Mouse (Mus musculus): ENCODE data around the gene Emx1.

DNA sequence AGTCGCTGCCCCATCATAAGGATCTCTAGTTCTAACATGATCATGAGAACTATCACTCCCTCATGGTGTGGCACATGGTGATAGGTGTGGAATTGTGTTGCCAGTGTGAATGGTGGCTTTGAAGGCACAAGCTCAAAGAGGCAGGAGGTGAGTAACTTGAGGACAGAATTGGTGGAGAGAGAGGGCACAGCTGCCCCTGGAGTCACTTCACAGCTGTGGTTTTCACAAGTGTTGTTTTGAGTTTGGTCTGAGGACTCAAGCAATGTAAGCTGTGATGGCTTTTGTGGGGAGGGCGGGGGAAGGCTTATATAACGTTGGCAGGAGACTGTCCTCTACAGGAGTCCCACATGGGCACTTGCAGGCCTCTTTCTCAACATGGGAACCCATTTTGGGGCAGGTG is 42.8 kb upstream of the Emx1 start:
- no peak for TF ChIP-seq CTCF (IDR thresholded peaks at IDR 0.05; ENCODE audit: borderline replicate concordance, extremely low read depth, insufficient read depth, insufficient read length)
- no peak for TF ChIP-seq POLR2A (IDR thresholded peaks at IDR 0.05; ENCODE audit: borderline replicate concordance, extremely low read depth, insufficient read depth, insufficient read length, poor library complexity, severe bottlenecking)

All from brain, embryonic 14.5 days (tissue).